Mouse (Mus musculus) hindbrain, postnatal 0 days (tissue): ENCODE measurements around the gene Gnb1. TPM values are rescaled to one million over a fixed set of nuclear protein-coding genes. Genes with fewer than 3 reads are reported as not detected.

Experiments used
- ATAC-seq: fragments of 200-750 bp; cut with Nextera tagmentation; 2 replicates; pipeline ENCODE4 v1.8.0; 2017; ENCODE audit warnings: mild to moderate bottlenecking, moderate TSS enrichment, moderate library complexity
- DNase-seq: peaks from one replicate; pipeline ENCODE4 v3.0.0-alpha.2; 2015; ENCODE audit warnings: low spot score
- H3K27ac ChIP-seq: fragments of 300-500 bp; sonication (generic); 2 replicates; pipeline ENCODE4 v1.5.1; 2014; ENCODE audit warnings: mild to moderate bottlenecking
- H3K27me3 ChIP-seq: fragments of 300-500 bp; sonication (generic); 2 replicates; pipeline ENCODE4 v1.6.1; 2014; ENCODE audit warnings: low read length, mixed read lengths; ENCODE audit not compliant: insufficient read depth
- H3K36me3 ChIP-seq: fragments of 300-500 bp; sonication (generic); 2 replicates; pipeline ENCODE4 v1.6.1; 2014; ENCODE audit warnings: low read length, mixed read lengths; ENCODE audit not compliant: insufficient read depth
- H3K4me1 ChIP-seq: fragments of 300-500 bp; sonication (generic); 2 replicates; pipeline ENCODE4 v1.6.1; 2014; ENCODE audit warnings: antibody characterized with exemption, low read length, mixed read lengths; ENCODE audit not compliant: insufficient read depth
- H3K4me2 ChIP-seq: fragments of 300-500 bp; sonication (generic); 2 replicates; pipeline ENCODE4 v1.6.1; 2014; ENCODE audit warnings: low read depth, mild to moderate bottlenecking, low read length, moderate library complexity, mixed read lengths
- H3K4me3 ChIP-seq: fragments of 300-500 bp; sonication (generic); 2 replicates; pipeline ENCODE4 v1.5.1; 2014; ENCODE audit warnings: low read length
- H3K9ac ChIP-seq: fragments of 300-500 bp; sonication (generic); replicated peaks from 2 replicates; pipeline ENCODE4 v1.6.1; 2014; ENCODE audit warnings: mild to moderate bottlenecking, low read length, moderate library complexity, mixed read lengths
- H3K9me3 ChIP-seq: fragments of 300-500 bp; sonication (generic); 2 replicates; pipeline ENCODE4 v1.6.1; 2016; ENCODE audit warnings: low read length, mixed read lengths
- CTCF ChIP-seq: IDR thresholded peaks from 2 replicates; pipeline ENCODE4 v1.5.1; 2016; ENCODE audit warnings: antibody characterized with exemption, control low read depth, low read depth
- whole genome bisulfite sequencing: fragments of 180-500 bp; shearing (Covaris S2); extraction: QIAGEN DNeasy Blood & Tissue Kit; methylation state at CpG from one replicate; pipeline ENCODE4 v1.1.7; 2014; 5-methylcytosine and 5-hydroxymethylcytosine counted together
- polyA plus RNA-seq: library from polyadenylated mRNA; unstranded; fragments of >200 nt; fragmentation: Nextera tagmentation; extraction: Ambion mirVana; gene quantifications from 2 replicates; pipeline ENCODE4 v1.2.1, GENCODE M21; 2015
- total RNA-seq: library from RNA; depleted of rRNA; stranded (reverse); fragments of >200 nt; gene quantifications from 2 replicates; pipeline ENCODE4 v1.2.3, GENCODE M21; 2014

Gene Gnb1
- total and polyA plus RNA-seq, 2 experiments from 2014 or later, result 456 to 1,230 TPM

- WGBS, result 86% methylated on average over 4 of the region's 4 CpGs
- DNase-seq (no peak), ATAC-seq (no peak)
- no peak for TF ChIP-seq CTCF
- Histone ChIP-seq H3K9ac (no peak overlapping the region), H3K36me3 (no peaks in the 10 kb centered on the region), H3K9me3 (no peaks in the 10 kb centered on the region), H3K4me3 (no peak overlapping the region), H3K27me3 (no peaks in the 10 kb centered on the region), H3K4me2 (no peak overlapping the region), H3K27ac (no peak overlapping the region), H3K4me1 (peaks cover 8% of the 10 kb centered on the region; the same call in 1 of the 2 replicates)
Measured at GRCm38 (mm10) chr4:155508614-155509013, 17.5 kb downstream of the Gnb1 start.

- no peak for ATAC-seq
- Histone ChIP-seq H3K9ac (no peak overlapping the region), H3K27me3 (no peaks in the 10 kb centered on the region), H3K9me3 (no peaks in the 10 kb centered on the region), H3K4me3 (no peak overlapping the region), H3K36me3 (no peaks in the 10 kb centered on the region), H3K4me1 (0 out of 2 replicates have a peak, but pooled peaks cover 5% of the 10 kb centered on the region), H3K4me2 (no peak overlapping the region), H3K27ac (no peak overlapping the region)
- 55% methylated on average over 1 of the region's 1 CpGs for WGBS
- no peak for TF ChIP-seq CTCF
- DNase-seq, result no peak
Measured at GRCm38 (mm10) chr4:155510981-155511380, 19.8 kb downstream of the Gnb1 start.

- Histone ChIP-seq H3K4me1 (no peaks in the 10 kb centered on the region), H3K9ac (no peak overlapping the region), H3K4me2 (no peak overlapping the region), H3K27me3 (no peaks in the 10 kb centered on the region), H3K9me3 (no peaks in the 10 kb centered on the region), H3K27ac (no peak overlapping the region), H3K4me3 (no peak overlapping the region), H3K36me3 (no peaks in the 10 kb centered on the region)
- no peak for TF ChIP-seq CTCF
- DNase-seq (no peak), ATAC-seq (no peak)
- 73% methylated on average over 2 of the region's 2 CpGs for WGBS
Measured at GRCm38 (mm10) chr4:155514810-155515209, 23.6 kb downstream of the Gnb1 start.

- 87% methylated on average over 7 of the region's 7 CpGs for WGBS
- ATAC-seq, result no peak
- H3K27ac ChIP-seq, result no peak overlapping the region
- H3K9ac ChIP-seq, result no peak overlapping the region
- no peak; the same call in 1 of the 2 replicates for TF ChIP-seq CTCF
- no peak overlapping the region for H3K4me2 ChIP-seq
- DNase-seq, result no peak
- no peaks in the 10 kb centered on the region for H3K4me1 ChIP-seq
- no peaks in the 10 kb centered on the region; the same call in 1 of the 2 replicates for H3K36me3 ChIP-seq
- H3K9me3 ChIP-seq, result no peaks in the 10 kb centered on the region
- no peaks in the 10 kb centered on the region for H3K27me3 ChIP-seq
- H3K4me3 ChIP-seq, result no peak overlapping the region
Measured at GRCm38 (mm10) chr4:155517948-155518517, 26.9 kb downstream of the Gnb1 start.

GRCm38 (mm10) chr4:155522327-155522726, 31.2 kb downstream of the Gnb1 start:
- H3K27me3 ChIP-seq, result no peaks in the 10 kb centered on the region
- no peaks in the 10 kb centered on the region for H3K9me3 ChIP-seq
- no peak for TF ChIP-seq CTCF
- H3K4me2 ChIP-seq, result no peak overlapping the region
- no peaks in the 10 kb centered on the region; the same call in 1 of the 2 replicates for H3K36me3 ChIP-seq
- H3K27ac ChIP-seq, result no peak overlapping the region
- no peaks in the 10 kb centered on the region for H3K4me1 ChIP-seq
- no peak overlapping the region for H3K9ac ChIP-seq
- ATAC-seq (no peak), DNase-seq (no peak)
- no peak overlapping the region for H3K4me3 ChIP-seq
- WGBS, result 71% methylated on average over 7 of the region's 7 CpGs

- DNase-seq (no peak), ATAC-seq (no peak)
- WGBS, result 70% methylated on average over 5 of the region's 5 CpGs
- Histone ChIP-seq H3K4me3 (no peak overlapping the region), H3K4me1 (no peaks in the 10 kb centered on the region), H3K27me3 (no peaks in the 10 kb centered on the region), H3K36me3 (peaks cover 12% of the 10 kb centered on the region), H3K9me3 (no peaks in the 10 kb centered on the region), H3K9ac (no peak overlapping the region), H3K27ac (no peak overlapping the region), H3K4me2 (no peak overlapping the region)
- no peak for TF ChIP-seq CTCF
Measured at GRCm38 (mm10) chr4:155525751-155526150, 34.6 kb downstream of the Gnb1 start.

- H3K36me3 ChIP-seq, result peaks cover 25% of the 10 kb centered on the region
- 92% methylated on average over 3 of the region's 3 CpGs for WGBS
Measured at GRCm38 (mm10) chr4:155529294-155529693, 38.1 kb downstream of the Gnb1 start.

More at GRCm38 (mm10) chr4:155529294-155529693, 38.1 kb downstream of the Gnb1 start:
- no peaks in the 10 kb centered on the region for H3K4me1 ChIP-seq
- H3K9ac ChIP-seq, result no peak overlapping the region
- ATAC-seq (no peak), DNase-seq (no peak)
- H3K27me3 ChIP-seq, result no peaks in the 10 kb centered on the region
- no peaks in the 10 kb centered on the region for H3K9me3 ChIP-seq
- no peak overlapping the region for H3K27ac ChIP-seq
- no peak overlapping the region for H3K4me2 ChIP-seq
- no peak overlapping the region for H3K4me3 ChIP-seq
- TF ChIP-seq CTCF, result no peak
